Mouse (Mus musculus): ENCODE data around the gene Lmx1b. TPM values are rescaled to one million over a fixed set of nuclear protein-coding genes. Genes with fewer than 3 reads are reported as not detected.

The Lmx1b gene
- polyA plus RNA-seq, 1 experiment from 2014 or later = not detected

DNA sequence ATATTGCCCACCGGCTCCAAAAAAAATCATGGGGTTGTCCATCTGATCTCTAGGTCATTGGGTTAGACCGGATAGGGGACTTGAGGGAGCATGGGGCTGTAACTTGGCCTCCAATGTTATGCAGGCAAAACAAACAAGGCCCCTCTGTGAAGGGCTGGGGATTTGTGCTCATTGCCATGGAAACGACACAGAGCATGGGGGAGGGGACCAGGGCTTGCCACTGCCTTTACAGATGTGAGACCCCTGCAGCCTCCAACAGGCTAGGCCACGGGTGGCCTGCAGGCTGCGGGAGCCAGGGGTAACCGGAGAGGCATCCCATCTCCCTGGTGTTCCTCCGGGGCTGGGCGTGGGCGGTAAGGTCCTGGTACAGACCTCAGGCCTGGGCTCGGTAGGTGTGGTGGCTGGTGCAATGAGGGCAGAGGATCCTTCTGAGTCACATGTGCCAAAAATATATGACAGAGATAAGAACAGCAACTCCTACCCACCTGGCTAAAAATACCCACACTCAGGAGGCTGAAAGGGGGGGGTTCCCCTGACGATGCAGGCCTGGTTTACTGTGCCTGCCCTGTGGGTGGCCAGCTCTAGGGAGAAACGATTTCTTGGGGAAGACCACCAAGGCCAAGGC, 47.3 kb downstream of the Lmx1b start:
- Histone ChIP-seq H3K36me3 (ENCODE audit: control insufficient read depth, insufficient read depth) (no peaks in the 10 kb centered on the region), H3K9ac (replicated peaks; ENCODE audit: low read depth, low read length) (no peak overlapping the region), H3K4me3 (replicated peaks; ENCODE audit: low read length) (no peak overlapping the region), H3K27ac (ENCODE audit: low read length) (no peak overlapping the region), H3K4me1 (replicated peaks; ENCODE audit: control insufficient read depth, insufficient read depth, low read length) (peaks cover 10% of the 10 kb centered on the region), H3K9me3 (ENCODE audit: control insufficient read depth, low read length) (no peaks in the 10 kb centered on the region), H3K4me2 (ENCODE audit: low read length) (no peak overlapping the region), H3K27me3 (replicated peaks; ENCODE audit: control insufficient read depth, insufficient read depth, low read length) (peaks cover 8% of the 10 kb centered on the region; the same call in 1 of the 2 replicates)
- ATAC-seq = peak; percentile 37; the same call in 1 of the 2 replicates
- WGBS = 9% methylated on average over 12 of the region's 12 CpGs

DNA sequence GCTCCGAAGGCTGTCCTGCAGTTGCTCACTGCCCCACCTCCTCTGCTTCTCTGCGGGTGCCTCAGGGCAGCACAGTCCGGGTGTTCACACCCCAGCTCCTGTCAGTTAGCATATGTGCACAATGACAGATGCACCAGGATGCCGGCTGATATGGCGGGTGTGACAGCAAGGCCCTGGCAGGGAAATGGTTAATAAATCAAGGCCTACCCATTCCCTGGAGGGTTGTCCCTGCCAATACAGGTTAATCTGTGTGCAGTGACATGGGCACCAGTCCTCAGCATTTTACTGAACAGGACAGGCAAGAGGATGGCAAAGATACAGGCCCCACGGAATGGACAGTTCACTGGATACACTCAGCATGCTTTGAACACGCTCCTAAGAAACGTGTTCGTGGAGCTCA, 51.0 kb downstream of the Lmx1b start:
- no peaks in the 10 kb centered on the region for H3K36me3 ChIP-seq (ENCODE audit: control insufficient read depth, insufficient read depth)
- H3K4me3 ChIP-seq (replicated peaks; ENCODE audit: low read length) = no peak overlapping the region
- WGBS = 63% methylated on average over 9 of the region's 9 CpGs
- no peak for ATAC-seq
- no peak overlapping the region for H3K4me2 ChIP-seq (ENCODE audit: low read length)
- peaks cover 32% of the 10 kb centered on the region for H3K27me3 ChIP-seq (replicated peaks; ENCODE audit: control insufficient read depth, insufficient read depth, low read length)
- H3K9me3 ChIP-seq (ENCODE audit: control insufficient read depth, low read length) = no peaks in the 10 kb centered on the region
- H3K27ac ChIP-seq (ENCODE audit: low read length) = no peak overlapping the region
- H3K9ac ChIP-seq (replicated peaks; ENCODE audit: low read depth, low read length) = no peak overlapping the region
- peaks cover 17% of the 10 kb centered on the region for H3K4me1 ChIP-seq (replicated peaks; ENCODE audit: control insufficient read depth, insufficient read depth, low read length)

DNA sequence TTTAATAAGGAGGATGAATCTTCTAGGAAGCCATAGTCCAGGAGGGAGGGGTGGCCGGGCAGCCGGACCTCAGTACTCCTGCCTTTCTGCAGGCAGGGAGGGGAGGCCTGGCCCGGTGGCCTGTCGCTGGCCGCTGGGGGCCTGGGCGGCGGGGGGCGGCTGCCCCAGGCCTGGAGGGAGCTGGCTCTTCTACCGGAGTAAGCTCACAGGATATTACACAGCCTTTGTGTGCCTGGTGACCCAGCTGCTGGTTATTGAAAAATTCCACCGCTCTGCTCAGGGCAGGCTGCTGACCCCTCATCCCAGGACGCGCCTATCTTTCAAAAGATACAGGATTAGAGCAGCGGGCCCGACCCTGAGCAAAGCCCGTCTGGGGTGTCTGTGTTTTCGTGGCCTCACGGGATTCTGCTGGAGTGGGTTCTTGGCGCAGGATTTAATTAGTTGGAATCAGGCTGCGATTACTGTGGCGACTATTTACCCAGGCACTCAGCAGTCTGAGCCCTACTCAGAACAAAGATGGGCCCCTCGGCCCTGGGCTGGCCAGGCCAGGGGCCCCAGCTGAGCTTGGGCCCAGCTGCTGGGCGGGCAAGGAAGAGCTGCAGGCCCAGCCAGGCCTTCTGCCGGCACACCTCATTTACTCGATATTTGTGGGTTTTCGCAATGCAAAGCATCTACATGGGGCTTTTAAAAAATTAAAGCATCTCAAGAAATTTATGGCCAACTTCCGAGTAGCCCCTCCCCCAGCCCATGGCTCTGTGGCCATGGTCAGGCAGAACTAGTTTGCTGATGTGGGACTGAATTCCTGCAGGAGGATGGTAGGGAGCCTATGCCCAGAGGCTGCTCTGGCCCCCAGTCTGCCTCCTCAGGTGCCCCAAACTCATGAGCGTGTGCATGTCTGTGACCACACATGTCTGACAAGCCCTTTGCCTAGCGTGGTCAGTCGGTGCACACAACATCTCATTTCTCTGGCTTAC, 55.1 kb downstream of the Lmx1b start:
- Histone ChIP-seq H3K4me2 (ENCODE audit: low read length) (no peak overlapping the region), H3K9me3 (ENCODE audit: control insufficient read depth, low read length) (no peaks in the 10 kb centered on the region), H3K4me1 (replicated peaks; ENCODE audit: control insufficient read depth, insufficient read depth, low read length) (peaks cover 31% of the 10 kb centered on the region), H3K27me3 (replicated peaks; ENCODE audit: control insufficient read depth, insufficient read depth, low read length) (peaks cover 63% of the 10 kb centered on the region), H3K27ac (ENCODE audit: low read length) (no peak overlapping the region), H3K4me3 (replicated peaks; ENCODE audit: low read length) (no peak overlapping the region), H3K9ac (replicated peaks; ENCODE audit: low read depth, low read length) (0 out of 2 replicates have a peak overlapping the region, but pooled peaks have one; percentile 11), H3K36me3 (ENCODE audit: control insufficient read depth, insufficient read depth) (no peaks in the 10 kb centered on the region)
- ATAC-seq = no peak
- WGBS = 18% methylated on average over 28 of the region's 29 CpGs

DNA sequence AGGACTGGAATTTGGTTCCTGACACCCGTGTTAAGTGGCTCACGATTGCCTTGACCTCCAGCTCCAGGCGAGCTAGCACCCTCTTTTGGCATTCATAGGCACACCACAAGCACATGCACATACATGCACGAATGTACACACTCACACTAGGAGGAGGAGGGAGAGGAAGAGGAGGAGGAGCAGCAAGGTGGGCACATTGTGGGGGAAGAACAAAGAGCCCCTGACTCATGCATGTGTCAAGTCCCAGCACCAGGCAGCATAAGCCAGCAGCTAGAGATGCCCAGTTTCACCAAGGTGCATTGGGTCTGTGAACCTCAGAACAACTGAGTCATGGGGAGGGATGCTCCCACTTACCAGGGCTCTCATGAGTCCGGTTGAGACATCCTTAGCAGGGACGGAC, 56.5 kb downstream of the Lmx1b start:
- peaks cover 75% of the 10 kb centered on the region for H3K27me3 ChIP-seq (replicated peaks; ENCODE audit: control insufficient read depth, insufficient read depth, low read length)
- H3K36me3 ChIP-seq (ENCODE audit: control insufficient read depth, insufficient read depth) = no peaks in the 10 kb centered on the region
- no peaks in the 10 kb centered on the region for H3K9me3 ChIP-seq (ENCODE audit: control insufficient read depth, low read length)
- 12% methylated on average over 6 of the region's 6 CpGs for WGBS
- H3K27ac ChIP-seq (ENCODE audit: low read length) = no peak overlapping the region
- no peak overlapping the region for H3K4me2 ChIP-seq (ENCODE audit: low read length)
- peaks cover 34% of the 10 kb centered on the region for H3K4me1 ChIP-seq (replicated peaks; ENCODE audit: control insufficient read depth, insufficient read depth, low read length)
- no peak for ATAC-seq
- no peak overlapping the region for H3K9ac ChIP-seq (replicated peaks; ENCODE audit: low read depth, low read length)
- no peak overlapping the region for H3K4me3 ChIP-seq (replicated peaks; ENCODE audit: low read length)

DNA sequence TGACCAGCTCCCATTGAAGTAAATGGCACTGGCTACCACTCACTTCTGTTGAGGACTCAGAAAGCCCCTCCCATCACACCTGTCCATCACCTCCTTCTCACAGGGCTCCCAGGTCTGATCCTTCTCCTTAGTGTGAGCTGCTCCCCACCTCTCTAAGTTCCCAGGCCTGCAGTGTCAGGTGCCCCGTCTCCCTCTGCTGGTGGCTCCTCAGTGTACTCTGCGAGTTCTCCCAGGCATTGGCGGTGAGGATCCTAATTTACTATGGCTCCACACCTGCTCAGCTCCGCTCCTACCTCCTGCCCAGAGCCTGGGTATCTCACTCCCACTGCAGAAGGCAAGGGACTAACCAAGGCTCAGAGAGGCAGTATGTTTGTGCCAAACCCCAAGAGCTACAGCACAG, 57.0 kb downstream of the Lmx1b start:
- no peak overlapping the region for H3K4me2 ChIP-seq (ENCODE audit: low read length)
- no peaks in the 10 kb centered on the region for H3K36me3 ChIP-seq (ENCODE audit: control insufficient read depth, insufficient read depth)
- WGBS = 6% methylated on average over 4 of the region's 4 CpGs
- no peak for ATAC-seq
- H3K9ac ChIP-seq (replicated peaks; ENCODE audit: low read depth, low read length) = no peak overlapping the region
- peaks cover 79% of the 10 kb centered on the region for H3K27me3 ChIP-seq (replicated peaks; ENCODE audit: control insufficient read depth, insufficient read depth, low read length)
- no peak overlapping the region for H3K27ac ChIP-seq (ENCODE audit: low read length)
- H3K4me3 ChIP-seq (replicated peaks; ENCODE audit: low read length) = no peak overlapping the region
- H3K9me3 ChIP-seq (ENCODE audit: control insufficient read depth, low read length) = no peaks in the 10 kb centered on the region
- H3K4me1 ChIP-seq (replicated peaks; ENCODE audit: control insufficient read depth, insufficient read depth, low read length) = peaks cover 34% of the 10 kb centered on the region

DNA sequence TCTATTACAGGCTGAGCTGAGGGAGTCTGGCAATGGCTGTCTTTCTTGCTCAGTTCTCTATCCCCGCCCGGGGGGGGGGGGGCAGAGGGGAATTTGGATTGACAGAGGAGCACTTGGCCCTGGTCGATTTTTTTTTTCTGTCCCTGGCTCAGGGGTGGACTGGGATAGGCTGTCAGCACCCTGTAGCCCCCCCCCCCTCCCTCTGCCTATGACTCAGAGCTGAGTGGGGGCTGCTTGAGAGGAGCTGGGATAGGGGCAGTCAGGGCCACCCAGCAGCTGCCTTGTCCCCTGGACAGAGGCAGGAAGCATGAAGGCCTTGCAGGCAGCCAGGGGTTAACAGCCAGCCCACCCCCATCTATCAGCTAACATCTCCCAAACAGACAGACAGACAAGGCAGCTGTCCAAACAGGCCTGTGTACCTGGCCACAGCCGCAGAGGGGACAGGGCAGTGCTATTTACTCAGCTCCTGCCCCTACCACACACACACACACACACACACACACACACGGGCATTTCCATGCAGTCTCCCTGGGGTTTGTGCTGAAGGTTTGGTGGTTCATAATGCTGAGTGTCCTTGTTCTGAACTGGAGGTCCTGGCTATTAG, 57.8 kb downstream of the Lmx1b start:
- ATAC-seq = no peak
- H3K4me2 ChIP-seq (ENCODE audit: low read length) = no peak overlapping the region
- H3K9me3 ChIP-seq (ENCODE audit: control insufficient read depth, low read length) = no peaks in the 10 kb centered on the region
- no peak overlapping the region for H3K27ac ChIP-seq (ENCODE audit: low read length)
- H3K4me1 ChIP-seq (replicated peaks; ENCODE audit: control insufficient read depth, insufficient read depth, low read length) = peaks cover 34% of the 10 kb centered on the region
- WGBS = 1% methylated on average over 5 of the region's 5 CpGs
- no peak overlapping the region for H3K9ac ChIP-seq (replicated peaks; ENCODE audit: low read depth, low read length)
- H3K4me3 ChIP-seq (replicated peaks; ENCODE audit: low read length) = no peak overlapping the region
- H3K27me3 ChIP-seq (replicated peaks; ENCODE audit: control insufficient read depth, insufficient read depth, low read length) = peaks cover 86% of the 10 kb centered on the region
- no peaks in the 10 kb centered on the region for H3K36me3 ChIP-seq (ENCODE audit: control insufficient read depth, insufficient read depth)

DNA sequence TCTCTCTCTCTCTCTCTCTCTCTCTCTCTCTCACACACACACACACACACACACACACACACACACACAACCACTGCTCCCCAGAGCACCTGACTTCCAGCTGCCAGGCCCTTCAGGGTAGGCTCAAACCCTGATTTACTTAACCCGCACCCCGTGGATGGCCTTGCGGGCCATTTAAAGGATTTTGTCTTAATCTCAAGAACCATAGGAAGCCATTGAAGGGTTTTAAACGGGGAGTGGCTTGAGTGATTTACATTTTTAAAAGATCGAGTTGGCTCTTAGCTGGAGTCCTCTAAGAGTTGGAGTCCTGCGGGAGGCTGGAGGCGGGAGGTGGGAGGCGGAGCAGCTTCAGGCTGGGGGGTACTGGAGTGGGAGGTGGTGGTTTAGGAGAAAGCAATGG, 58.4 kb downstream of the Lmx1b start:
- H3K27me3 ChIP-seq (replicated peaks; ENCODE audit: control insufficient read depth, insufficient read depth, low read length) = peaks cover 87% of the 10 kb centered on the region
- no peak for ATAC-seq
- no peak overlapping the region for H3K27ac ChIP-seq (ENCODE audit: low read length)
- H3K4me3 ChIP-seq (replicated peaks; ENCODE audit: low read length) = no peak overlapping the region
- H3K36me3 ChIP-seq (ENCODE audit: control insufficient read depth, insufficient read depth) = no peaks in the 10 kb centered on the region
- H3K4me1 ChIP-seq (replicated peaks; ENCODE audit: control insufficient read depth, insufficient read depth, low read length) = peaks cover 34% of the 10 kb centered on the region
- H3K4me2 ChIP-seq (ENCODE audit: low read length) = no peak overlapping the region
- 5% methylated on average over 8 of the region's 8 CpGs for WGBS
- no peaks in the 10 kb centered on the region for H3K9me3 ChIP-seq (ENCODE audit: control insufficient read depth, low read length)
- no peak overlapping the region for H3K9ac ChIP-seq (replicated peaks; ENCODE audit: low read depth, low read length)

DNA sequence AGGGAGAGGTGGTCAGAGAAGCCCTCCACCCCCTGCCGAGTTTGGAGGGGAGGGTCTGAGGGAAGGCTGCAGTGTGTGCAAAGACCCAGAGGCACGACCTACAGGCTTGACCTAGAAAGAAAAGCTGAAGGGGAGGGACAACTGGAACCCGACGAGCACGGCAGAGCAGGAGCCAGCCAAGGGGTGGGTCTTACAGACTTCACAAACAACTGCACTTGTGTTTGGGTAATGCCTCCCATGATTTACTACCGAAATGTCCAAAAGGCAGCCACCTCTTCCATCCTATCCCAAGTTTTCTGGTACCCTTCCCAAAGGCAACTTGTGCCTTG, 58.9 kb downstream of the Lmx1b start:
- Histone ChIP-seq H3K27me3 (replicated peaks; ENCODE audit: control insufficient read depth, insufficient read depth, low read length) (peaks cover 87% of the 10 kb centered on the region), H3K4me3 (replicated peaks; ENCODE audit: low read length) (no peak overlapping the region), H3K36me3 (ENCODE audit: control insufficient read depth, insufficient read depth) (no peaks in the 10 kb centered on the region), H3K9me3 (ENCODE audit: control insufficient read depth, low read length) (no peaks in the 10 kb centered on the region), H3K27ac (ENCODE audit: low read length) (no peak overlapping the region), H3K9ac (replicated peaks; ENCODE audit: low read depth, low read length) (no peak overlapping the region), H3K4me2 (ENCODE audit: low read length) (peak overlapping the region; percentile 64), H3K4me1 (replicated peaks; ENCODE audit: control insufficient read depth, insufficient read depth, low read length) (peaks cover 34% of the 10 kb centered on the region)
- 2% methylated on average over 6 of the region's 6 CpGs for WGBS
- ATAC-seq = no peak

DNA sequence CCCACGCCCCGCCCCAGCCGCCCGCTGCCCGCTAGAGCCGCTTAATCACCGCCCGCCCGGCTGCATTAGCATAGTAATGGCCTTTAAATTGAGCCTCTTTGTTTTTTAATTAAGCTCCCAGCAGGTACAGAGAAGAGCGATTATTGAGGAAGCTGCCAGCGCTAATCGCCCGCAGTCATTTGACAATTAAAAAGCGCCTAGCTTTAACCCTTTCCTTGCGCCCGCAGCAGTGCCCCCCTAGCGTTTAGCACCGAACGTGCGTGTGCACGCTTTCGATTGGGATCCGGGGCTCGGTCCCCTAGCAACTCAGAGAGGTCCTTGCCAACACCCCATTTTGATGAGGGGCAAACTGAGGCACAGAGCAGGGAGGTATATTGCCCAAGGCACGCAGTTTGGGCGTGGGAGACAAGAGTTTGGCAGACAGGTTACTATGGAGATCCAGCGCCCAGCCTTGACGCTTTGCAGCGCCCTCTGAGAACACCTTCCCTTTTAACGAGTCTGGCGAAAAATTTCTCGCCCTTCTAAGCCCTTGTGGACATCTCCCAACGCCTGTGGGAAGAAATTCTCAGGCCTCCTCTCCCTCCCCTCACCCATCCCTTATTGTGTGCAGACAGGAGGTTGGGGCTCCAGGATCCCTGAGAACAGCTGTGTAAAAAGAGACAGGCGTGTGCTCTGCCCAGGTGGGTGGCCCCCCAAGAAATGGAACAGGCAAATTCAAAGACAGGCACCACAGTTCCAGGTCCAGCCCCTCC, 59.4 kb downstream of the Lmx1b start:
- Histone ChIP-seq H3K4me2 (ENCODE audit: low read length) (peak overlapping the region; percentile 64), H3K4me3 (replicated peaks; ENCODE audit: low read length) (peak overlapping the region; percentile 38), H3K36me3 (ENCODE audit: control insufficient read depth, insufficient read depth) (no peaks in the 10 kb centered on the region), H3K27me3 (replicated peaks; ENCODE audit: control insufficient read depth, insufficient read depth, low read length) (peaks cover 86% of the 10 kb centered on the region), H3K9me3 (ENCODE audit: control insufficient read depth, low read length) (no peaks in the 10 kb centered on the region), H3K27ac (ENCODE audit: low read length) (no peak overlapping the region), H3K9ac (replicated peaks; ENCODE audit: low read depth, low read length) (peak overlapping the region; percentile 15; the same call in 1 of the 2 replicates), H3K4me1 (replicated peaks; ENCODE audit: control insufficient read depth, insufficient read depth, low read length) (peaks cover 34% of the 10 kb centered on the region)
- WGBS = under 1% methylated on average over 34 of the region's 34 CpGs
- peak; percentile 58 for ATAC-seq
